Mouse (Mus musculus): Measurements from ENCODE around the gene Pole4.

DNA sequence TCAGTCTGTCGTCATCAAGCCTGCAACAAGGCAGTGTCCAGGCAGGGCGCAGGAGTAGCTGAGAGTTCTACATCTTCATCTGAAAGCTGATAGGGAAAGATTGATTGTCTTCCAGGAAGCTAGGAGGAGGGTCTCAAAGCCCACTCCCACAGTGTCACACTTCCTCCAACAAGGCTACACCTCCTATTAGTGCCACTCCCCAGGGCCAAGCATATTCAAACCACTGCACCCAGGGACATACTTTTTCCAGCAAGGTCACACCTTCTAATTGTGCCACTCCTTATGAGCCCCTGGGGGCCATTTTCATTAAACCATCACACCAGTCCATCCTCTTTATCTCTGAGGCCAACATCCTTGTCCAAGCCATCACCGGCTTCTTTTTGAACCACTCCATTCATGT lies 8.4 kb downstream of the Pole4 start:
- TF ChIP-seq POLR2A (IDR thresholded peaks at IDR 0.05; ENCODE audit: low read depth, low read length) = no peak
- no peak for TF ChIP-seq CTCF (IDR thresholded peaks at IDR 0.05; ENCODE audit: extremely low read depth, insufficient read length, insufficient replicate concordance, low read depth, low read length)

Data from small intestine, adult 2 months (tissue).